Mouse (Mus musculus) limb, embryonic 10.5 days (tissue): ENCODE data around the gene Syne4. TPM values are rescaled to one million over a fixed set of nuclear protein-coding genes. Genes with fewer than 3 reads are reported as not detected.
A peak's percentile ranks its signal among the peaks of the same experiment; 100 is the strongest.

Experiments
- DNase-seq: peaks from one replicate; pipeline ENCODE4 v3.0.0-alpha.2; 2017; ENCODE audit warnings: low spot score
- H3K27ac ChIP-seq: fragments of 300-500 bp; sonication (generic); 2 replicates; pipeline ENCODE4 v1.5.1; 2016; ENCODE audit warnings: mild to moderate bottlenecking
- H3K27me3 ChIP-seq: fragments of 300-500 bp; sonication (generic); 2 replicates; pipeline ENCODE4 v1.6.1; 2016; ENCODE audit warnings: low read depth, mild to moderate bottlenecking; ENCODE audit not compliant: poor library complexity, severe bottlenecking
- H3K36me3 ChIP-seq: fragments of 300-500 bp; sonication (generic); 2 replicates; pipeline ENCODE4 v1.6.1; 2016; ENCODE audit warnings: mild to moderate bottlenecking, moderate library complexity
- H3K4me1 ChIP-seq: fragments of 300-500 bp; sonication (generic); 2 replicates; pipeline ENCODE4 v1.6.1; 2016
- H3K4me3 ChIP-seq: fragments of 300-500 bp; sonication (generic); 2 replicates; pipeline ENCODE4 v1.5.1; 2016; ENCODE audit warnings: mild to moderate bottlenecking, moderate library complexity
- H3K9me3 ChIP-seq: fragments of 300-500 bp; sonication (generic); replicated peaks from 2 replicates; pipeline ENCODE4 v1.6.1; 2016; ENCODE audit warnings: mild to moderate bottlenecking
- WGBS: fragments of 180-500 bp; shearing (Covaris S2); methylation state at CpG from one replicate; pipeline ENCODE4 v1.1.7; 2016; 5-methylcytosine and 5-hydroxymethylcytosine counted together
- polyA plus RNA-seq: library from polyadenylated mRNA; unstranded; fragments of >200 nt; fragmentation: Nextera tagmentation; extraction: Ambion mirVana; gene quantifications from 2 replicates; pipeline ENCODE4 v1.2.1, GENCODE M21; 2016

Syne4 gene
- polyA plus RNA-seq, 1 experiment from 2014 or later: 92.3 TPM

- H3K36me3 ChIP-seq: peaks cover 14% of the 10 kb centered on the region
Observed at GRCm38 (mm10) chr7:30323795-30324194, 9.2 kb downstream of the Syne4 start, which contains the start of gene Sdhaf1. Gene Sdhaf1, minus strand, starts transcription at chr7:30323895.

DNA sequence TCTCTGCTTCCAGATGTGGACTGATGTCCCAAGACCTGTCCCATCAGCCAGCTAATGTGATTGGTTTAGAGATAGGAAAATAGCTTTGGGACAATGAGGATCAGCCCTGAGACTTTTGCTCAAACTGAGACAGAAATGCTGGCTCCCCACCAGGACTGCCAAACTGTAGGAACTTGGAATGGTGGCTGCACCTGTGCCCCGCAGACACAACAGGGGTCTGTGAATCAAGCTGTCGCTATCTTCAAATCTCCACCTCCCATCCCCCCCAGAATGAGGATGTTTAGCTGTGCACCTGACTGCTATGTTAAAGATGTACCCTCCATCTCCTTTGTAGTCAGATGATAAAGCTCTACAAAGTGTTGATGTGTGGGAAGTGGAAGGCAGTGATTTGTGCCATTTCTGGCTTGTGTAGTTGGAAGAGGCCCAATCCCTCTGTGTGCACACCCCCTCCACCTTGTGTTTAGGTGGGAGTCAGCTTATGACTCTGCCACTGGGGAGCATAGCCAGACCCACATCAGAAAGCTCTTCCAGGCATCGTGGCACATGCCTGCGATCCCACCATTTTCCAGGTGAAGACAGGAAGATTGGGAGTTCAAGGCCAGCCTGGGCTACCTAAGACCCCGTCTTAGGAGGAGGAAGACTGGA, 9.8 kb downstream of the Syne4 start:
- Histone ChIP-seq H3K4me3 (no peak overlapping the region), H3K27ac (no peak overlapping the region), H3K36me3 (peaks cover 8% of the 10 kb centered on the region), H3K9me3 (no peaks in the 10 kb centered on the region), H3K27me3 (0 out of 2 replicates have a peak, but pooled peaks cover 9% of the 10 kb centered on the region), H3K4me1 (peaks cover 24% of the 10 kb centered on the region)
- 85% methylated on average over 5 of the region's 5 CpGs for WGBS
- no peak for DNase-seq

More at GRCm38 (mm10) chr7:30323795-30324194, 9.2 kb downstream of the Syne4 start, which contains the start of gene Sdhaf1:
- Histone ChIP-seq H3K4me3 (peak within 1 kb of the TSS; percentile 73), H3K9me3 (no peaks in the 10 kb centered on the region), H3K27ac (peak within 1 kb of the TSS; percentile 88), H3K27me3 (0 out of 2 replicates have a peak, but pooled peaks cover 9% of the 10 kb centered on the region), H3K4me1 (peaks cover 24% of the 10 kb centered on the region)
- 75% methylated on average over 3 of the region's 3 CpGs for WGBS
- no peak for DNase-seq

DNA sequence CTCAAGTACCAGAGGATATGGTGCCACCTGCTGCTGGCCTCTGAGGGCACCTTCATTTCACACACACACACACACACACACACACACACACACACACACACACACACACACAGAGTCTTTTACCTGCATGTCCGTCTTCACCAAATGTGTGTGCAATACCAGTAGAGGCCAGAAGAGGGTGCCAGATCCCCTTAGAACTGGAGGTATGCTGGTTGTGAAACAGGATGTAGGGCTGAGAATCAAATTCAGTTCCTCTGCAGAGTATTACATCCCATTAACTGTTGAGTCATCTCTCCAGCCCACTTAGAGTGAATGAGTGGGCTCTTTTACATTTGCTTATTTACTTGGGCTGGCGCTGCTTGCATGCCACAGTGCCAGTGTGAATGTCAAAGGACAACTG, 10.8 kb downstream of the Syne4 start:
- peaks cover 24% of the 10 kb centered on the region for H3K4me1 ChIP-seq
- WGBS: 55% methylated on average over 2 of the region's 2 CpGs
- no peak overlapping the region for H3K27ac ChIP-seq
- H3K36me3 ChIP-seq: no peaks in the 10 kb centered on the region
- H3K9me3 ChIP-seq: no peaks in the 10 kb centered on the region
- DNase-seq: peak; percentile 64
- H3K4me3 ChIP-seq: no peak overlapping the region
- H3K27me3 ChIP-seq: 0 out of 2 replicates have a peak, but pooled peaks cover 9% of the 10 kb centered on the region

- H3K27me3 ChIP-seq: 0 out of 2 replicates have a peak, but pooled peaks cover 9% of the 10 kb centered on the region
- DNase-seq: no peak
- peaks cover 18% of the 10 kb centered on the region for H3K4me1 ChIP-seq
- no peak overlapping the region for H3K4me3 ChIP-seq
- no peaks in the 10 kb centered on the region for H3K36me3 ChIP-seq
- H3K27ac ChIP-seq: no peak overlapping the region
- H3K9me3 ChIP-seq: no peaks in the 10 kb centered on the region
Observed at GRCm38 (mm10) chr7:30326427-30326826, 11.8 kb downstream of the Syne4 start.

- 70% methylated on average over 15 of the region's 15 CpGs for WGBS
- Histone ChIP-seq H3K27me3 (0 out of 2 replicates have a peak, but pooled peaks cover 9% of the 10 kb centered on the region), H3K9me3 (no peaks in the 10 kb centered on the region), H3K27ac (no peak overlapping the region), H3K4me1 (peaks cover 19% of the 10 kb centered on the region), H3K36me3 (no peaks in the 10 kb centered on the region), H3K4me3 (no peak overlapping the region)
- DNase-seq: no peak
Observed at GRCm38 (mm10) chr7:30327140-30327539, 12.5 kb downstream of the Syne4 start.

GRCm38 (mm10) chr7:30328379-30328778, 13.8 kb downstream of the Syne4 start:
- Histone ChIP-seq H3K9me3 (no peaks in the 10 kb centered on the region), H3K4me1 (peaks cover 13% of the 10 kb centered on the region; the same call in 1 of the 2 replicates), H3K36me3 (no peaks in the 10 kb centered on the region), H3K4me3 (no peak overlapping the region), H3K27me3 (peaks cover 21% of the 10 kb centered on the region), H3K27ac (no peak overlapping the region)
- no peak for DNase-seq
- 51% methylated on average over 10 of the region's 10 CpGs for WGBS

- no peaks in the 10 kb centered on the region for H3K36me3 ChIP-seq
- H3K4me3 ChIP-seq: no peak overlapping the region
- 5% methylated on average over 13 of the region's 13 CpGs for WGBS
- no peaks in the 10 kb centered on the region for H3K9me3 ChIP-seq
- peaks cover 13% of the 10 kb centered on the region; the same call in 1 of the 2 replicates for H3K4me1 ChIP-seq
- H3K27me3 ChIP-seq: peaks cover 49% of the 10 kb centered on the region
- peak; percentile 73 for DNase-seq
- H3K27ac ChIP-seq: no peak overlapping the region
Observed at GRCm38 (mm10) chr7:30331887-30332286, 17.3 kb downstream of the Syne4 start.

DNA sequence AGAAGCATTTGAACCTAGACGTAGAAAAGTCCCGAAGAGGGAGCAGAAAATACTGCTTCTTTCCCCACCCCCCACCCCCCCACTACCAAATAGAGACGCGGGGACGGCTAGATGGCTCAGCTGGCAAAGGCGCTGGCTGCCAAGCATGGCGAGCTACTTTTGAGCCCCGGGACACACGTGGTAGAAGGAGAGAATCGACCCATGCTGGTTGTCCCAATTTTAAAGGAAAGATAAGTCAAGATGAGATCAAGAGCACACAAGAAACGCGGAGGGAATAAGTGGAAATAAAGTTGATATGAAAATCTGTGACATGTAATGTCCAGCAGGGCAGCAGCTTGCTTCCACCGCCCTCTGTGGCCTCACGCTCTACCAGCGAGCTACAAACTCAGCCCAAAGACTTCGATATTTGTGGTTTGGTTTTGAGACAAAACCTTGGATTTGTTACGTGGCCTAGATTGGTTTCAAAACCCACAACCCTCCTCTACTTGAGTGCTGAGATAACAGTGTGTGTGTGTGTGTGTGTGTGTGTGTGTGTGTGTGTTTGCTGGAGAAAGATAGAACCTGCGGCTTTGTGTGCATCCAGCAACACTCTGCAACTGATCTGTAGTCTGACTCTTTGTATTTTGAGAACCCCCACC, 18.1 kb downstream of the Syne4 start:
- Histone ChIP-seq H3K27ac (no peak overlapping the region), H3K4me1 (peaks cover 9% of the 10 kb centered on the region; the same call in 1 of the 2 replicates), H3K9me3 (no peaks in the 10 kb centered on the region), H3K27me3 (peaks cover 44% of the 10 kb centered on the region), H3K36me3 (no peaks in the 10 kb centered on the region), H3K4me3 (no peak overlapping the region)
- WGBS: 67% methylated on average over 18 of the region's 18 CpGs
- DNase-seq: no peak

- WGBS: 86% methylated on average over 4 of the region's 4 CpGs
- no peak overlapping the region for H3K4me3 ChIP-seq
- no peak overlapping the region for H3K27ac ChIP-seq
- peaks cover 9% of the 10 kb centered on the region; the same call in 1 of the 2 replicates for H3K4me1 ChIP-seq
- no peaks in the 10 kb centered on the region for H3K9me3 ChIP-seq
- DNase-seq: no peak
- peaks cover 41% of the 10 kb centered on the region for H3K27me3 ChIP-seq
- no peaks in the 10 kb centered on the region for H3K36me3 ChIP-seq
Observed at GRCm38 (mm10) chr7:30333436-30333835, 18.8 kb downstream of the Syne4 start.

DNA sequence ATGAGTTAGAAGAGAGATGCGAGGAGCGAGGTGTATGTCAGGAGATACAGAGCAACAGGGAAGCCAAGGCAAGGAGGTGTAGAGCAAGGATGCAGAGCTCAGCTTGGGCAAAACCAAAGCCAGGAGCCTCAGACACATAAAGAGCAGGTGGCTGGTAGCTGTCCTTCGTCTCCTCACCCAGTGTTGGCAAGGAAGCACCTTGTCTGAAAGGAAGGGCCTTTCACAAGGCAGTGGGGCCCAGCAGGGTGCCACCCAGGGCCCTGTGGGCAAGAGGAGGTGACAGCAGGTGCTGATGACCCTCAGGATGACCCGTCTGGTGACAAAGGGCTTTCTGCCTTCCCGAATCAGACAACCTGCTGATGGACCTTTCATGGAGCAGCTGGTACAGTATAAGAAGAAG, 20.0 kb downstream of the Syne4 start:
- Histone ChIP-seq H3K4me1 (peaks cover 9% of the 10 kb centered on the region; the same call in 1 of the 2 replicates), H3K9me3 (no peaks in the 10 kb centered on the region), H3K27me3 (peaks cover 40% of the 10 kb centered on the region), H3K36me3 (no peaks in the 10 kb centered on the region), H3K27ac (no peak overlapping the region), H3K4me3 (no peak overlapping the region)
- DNase-seq: no peak
- 66% methylated on average over 5 of the region's 5 CpGs for WGBS

GRCm38 (mm10) chr7:30335688-30336087, 21.1 kb downstream of the Syne4 start:
- DNase-seq: no peak
- H3K9me3 ChIP-seq: no peaks in the 10 kb centered on the region
- no peak overlapping the region for H3K27ac ChIP-seq
- H3K4me3 ChIP-seq: no peak overlapping the region
- WGBS: 81% methylated on average over 6 of the region's 6 CpGs
- H3K4me1 ChIP-seq: peaks cover 9% of the 10 kb centered on the region; the same call in 1 of the 2 replicates
- H3K27me3 ChIP-seq: peaks cover 40% of the 10 kb centered on the region
- no peaks in the 10 kb centered on the region for H3K36me3 ChIP-seq

GRCm38 (mm10) chr7:30336384-30336783, 21.8 kb downstream of the Syne4 start:
- no peak overlapping the region for H3K4me3 ChIP-seq
- H3K4me1 ChIP-seq: peaks cover 8% of the 10 kb centered on the region; the same call in 1 of the 2 replicates
- no peaks in the 10 kb centered on the region for H3K36me3 ChIP-seq
- H3K27me3 ChIP-seq: peaks cover 40% of the 10 kb centered on the region
- no peak overlapping the region for H3K27ac ChIP-seq
- WGBS: 5% methylated on average over 9 of the region's 9 CpGs
- peak; percentile 84 for DNase-seq
- H3K9me3 ChIP-seq: no peaks in the 10 kb centered on the region

- Histone ChIP-seq H3K4me1 (peaks cover 8% of the 10 kb centered on the region; the same call in 1 of the 2 replicates), H3K9me3 (no peaks in the 10 kb centered on the region), H3K27ac (no peak overlapping the region), H3K27me3 (peaks cover 16% of the 10 kb centered on the region), H3K4me3 (no peak overlapping the region), H3K36me3 (no peaks in the 10 kb centered on the region)
- WGBS: 76% methylated on average over 5 of the region's 5 CpGs
- DNase-seq: no peak
Observed at GRCm38 (mm10) chr7:30339432-30340109, 25.0 kb downstream of the Syne4 start.
